Mouse (Mus musculus) retina, postnatal 7 days (tissue): ENCODE measurements around the gene Cebpb.

Experiments
- DNase-seq: peaks from one replicate; pipeline ENCODE4 v3.0.0-alpha.2; 2012; ENCODE audit warnings: low read depth, low spot score

Gene Cebpb

GRCm38 (mm10) chr2:167721159-167721882 lies 32.6 kb downstream of the Cebpb start:
- no peak for DNase-seq

GRCm38 (mm10) chr2:167722538-167722937 lies 33.8 kb downstream of the Cebpb start:
- DNase-seq = no peak

- DNase-seq = no peak
Observed at GRCm38 (mm10) chr2:167723589-167724206, 35.0 kb downstream of the Cebpb start.

DNA sequence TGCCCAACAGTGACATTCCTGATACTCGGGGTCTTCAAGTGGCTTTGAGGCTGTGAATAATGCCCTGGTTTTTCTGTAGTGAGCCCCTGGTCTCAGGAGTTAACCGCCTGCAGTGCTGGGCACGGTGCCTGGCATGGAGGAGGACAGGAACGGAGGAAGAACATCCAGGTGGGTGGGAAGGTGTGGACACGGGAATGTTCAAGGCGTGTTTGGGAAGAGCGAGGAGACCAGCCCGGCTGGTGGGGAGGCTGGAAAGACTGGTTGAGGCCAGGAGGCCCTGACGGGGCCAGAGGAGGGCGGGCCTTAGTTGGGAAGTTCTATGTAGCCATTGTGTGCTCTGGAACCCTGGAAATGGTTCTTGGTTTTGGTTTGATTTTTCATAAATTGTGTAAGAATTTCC lies 37.2 kb downstream of the Cebpb start:
- no peak for DNase-seq

GRCm38 (mm10) chr2:167727161-167727560 lies 38.4 kb downstream of the Cebpb start:
- peak; percentile 13 for DNase-seq

DNA sequence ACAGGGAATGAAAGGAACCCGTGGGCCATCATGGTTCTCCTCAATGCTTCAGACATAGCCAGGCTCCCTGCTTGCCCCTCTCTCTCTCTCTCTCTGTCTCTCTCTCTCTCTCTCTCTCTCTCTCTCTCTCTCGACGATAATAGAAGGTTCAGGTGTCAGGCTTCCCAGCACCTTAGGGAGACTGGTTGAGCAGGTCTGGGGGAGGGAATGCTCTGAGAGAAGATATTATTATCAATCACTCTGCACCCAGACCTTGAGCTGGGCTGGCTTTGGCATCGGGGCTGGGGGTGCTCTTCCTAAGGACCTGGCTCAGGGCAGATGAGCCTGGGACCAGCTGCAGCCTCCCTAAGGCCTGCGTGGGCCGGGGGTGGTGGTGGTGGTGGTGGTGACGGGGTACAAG lies 41.3 kb downstream of the Cebpb start:
- DNase-seq = no peak

DNA sequence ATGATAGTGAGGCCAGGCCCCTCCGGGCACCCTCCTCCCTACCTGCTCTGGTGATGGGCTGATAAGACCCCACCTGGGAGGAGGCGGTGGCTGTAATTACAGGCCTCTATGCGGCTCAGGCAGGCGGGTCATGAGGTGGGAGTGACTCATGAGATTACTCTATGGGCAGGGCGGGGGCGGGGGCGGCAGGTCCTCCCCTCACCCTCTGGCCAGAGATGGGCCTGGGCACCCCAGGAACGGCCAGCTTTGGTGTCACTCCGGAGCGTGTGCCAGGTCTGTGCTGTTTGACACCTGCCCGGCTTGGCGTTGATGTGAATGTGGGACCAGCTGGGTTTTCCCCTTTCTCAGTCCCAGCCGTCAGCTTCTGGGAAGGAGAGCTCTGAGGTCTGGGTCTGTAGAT lies 42.4 kb downstream of the Cebpb start:
- DNase-seq = no peak

- DNase-seq = no peak
Observed at GRCm38 (mm10) chr2:167734861-167735260, 46.1 kb downstream of the Cebpb start.

GRCm38 (mm10) chr2:167739030-167739429 lies 50.3 kb downstream of the Cebpb start:
- no peak for DNase-seq
